Mouse (Mus musculus) common myeloid progenitor, adult 5-6 weeks (primary cell): ENCODE data around the gene Tbata. TPM values are rescaled to one million over a fixed set of nuclear protein-coding genes. Genes with fewer than 3 reads are reported as not detected.

Experiments used
- ATAC-seq: replicated peaks from 2 replicates; pipeline ENCODE4 v1.8.0; 2016; ENCODE audit warnings: low read depth, mild to moderate bottlenecking, moderate TSS enrichment, inconsistent platforms; ENCODE audit not compliant: poor library complexity, severe bottlenecking
- total RNA-seq: library from RNA; stranded (forward); fragments of 200-1000, 187-1606 nt; gene quantifications from 2 replicates; pipeline ENCODE4 v1.2.3, GENCODE M21; 2017

Gene Tbata
- total RNA-seq: not detected in 2 replicates

DNA sequence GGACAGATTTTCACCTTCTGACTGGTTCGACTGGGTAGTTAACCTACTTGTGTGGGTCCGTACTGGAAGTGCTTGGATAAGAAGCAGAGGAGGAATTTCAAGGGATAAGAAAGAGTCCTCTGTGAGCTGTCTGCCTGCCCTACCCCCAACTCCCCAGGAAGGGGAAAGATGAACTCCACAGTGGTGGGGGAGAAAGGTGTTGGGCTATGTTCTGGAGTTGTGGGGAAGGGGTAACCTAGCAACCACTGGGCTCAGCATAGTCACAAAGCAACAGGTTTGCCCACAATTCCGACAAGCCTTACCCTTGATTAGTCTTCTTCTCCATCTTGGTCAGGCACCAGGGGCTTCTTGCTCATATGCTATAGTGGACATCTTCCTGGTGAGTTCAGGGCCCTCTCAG lies at the start of gene Tbata:
Gene Tbata (plus strand): TSS at position 301 of the 400 bp plus-strand sequence.
- no peak for ATAC-seq

DNA sequence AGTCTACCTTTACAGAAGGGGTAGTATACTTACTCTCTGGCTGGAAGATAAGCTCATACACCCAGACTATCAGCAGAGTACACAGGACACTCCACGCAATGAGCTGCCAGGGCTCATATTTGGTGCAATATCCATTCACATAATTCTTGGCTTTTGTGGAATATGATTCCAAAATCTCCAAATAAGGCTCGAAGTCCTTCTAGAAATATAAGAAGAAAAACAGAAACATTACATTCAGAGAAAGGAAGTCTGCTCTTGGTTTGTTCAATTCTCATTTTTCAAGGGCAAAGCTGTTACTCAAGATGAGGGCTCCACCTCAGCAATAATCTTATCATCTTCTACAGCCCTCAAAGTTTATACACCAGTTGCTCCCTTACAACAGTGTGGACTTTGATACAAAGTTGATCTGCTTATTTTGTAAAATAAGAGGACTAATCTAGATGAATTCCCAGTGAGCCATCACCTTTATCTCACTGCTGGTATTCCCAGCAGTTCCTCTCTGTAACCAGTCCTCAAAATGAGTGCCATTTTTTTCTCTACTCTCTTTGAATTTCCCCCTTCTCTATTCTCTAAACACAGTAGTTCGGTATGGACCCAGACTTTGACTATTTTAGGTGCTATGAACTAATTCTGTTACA lies 48.4 kb upstream of the Tbata start:
- ATAC-seq: no peak

DNA sequence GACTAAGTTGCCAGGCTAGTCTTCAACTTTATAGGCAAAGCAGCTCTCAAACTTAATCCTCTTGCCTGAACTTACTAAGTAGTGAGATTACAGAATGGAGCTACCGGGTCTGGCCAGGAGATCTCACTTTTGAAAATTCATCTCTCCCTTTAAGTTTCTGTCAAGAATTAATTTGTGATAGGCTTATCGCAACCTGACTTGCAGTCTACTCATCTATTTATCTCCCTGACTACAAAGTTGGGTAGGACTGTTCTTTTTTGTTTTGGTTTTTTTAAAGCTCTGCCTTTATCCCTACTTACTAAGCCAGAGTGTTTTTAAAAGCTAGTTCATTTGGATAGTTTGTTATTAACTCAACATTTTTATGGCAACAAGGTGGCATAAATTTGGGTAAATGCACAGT lies 47.3 kb upstream of the Tbata start:
- no peak for ATAC-seq

DNA sequence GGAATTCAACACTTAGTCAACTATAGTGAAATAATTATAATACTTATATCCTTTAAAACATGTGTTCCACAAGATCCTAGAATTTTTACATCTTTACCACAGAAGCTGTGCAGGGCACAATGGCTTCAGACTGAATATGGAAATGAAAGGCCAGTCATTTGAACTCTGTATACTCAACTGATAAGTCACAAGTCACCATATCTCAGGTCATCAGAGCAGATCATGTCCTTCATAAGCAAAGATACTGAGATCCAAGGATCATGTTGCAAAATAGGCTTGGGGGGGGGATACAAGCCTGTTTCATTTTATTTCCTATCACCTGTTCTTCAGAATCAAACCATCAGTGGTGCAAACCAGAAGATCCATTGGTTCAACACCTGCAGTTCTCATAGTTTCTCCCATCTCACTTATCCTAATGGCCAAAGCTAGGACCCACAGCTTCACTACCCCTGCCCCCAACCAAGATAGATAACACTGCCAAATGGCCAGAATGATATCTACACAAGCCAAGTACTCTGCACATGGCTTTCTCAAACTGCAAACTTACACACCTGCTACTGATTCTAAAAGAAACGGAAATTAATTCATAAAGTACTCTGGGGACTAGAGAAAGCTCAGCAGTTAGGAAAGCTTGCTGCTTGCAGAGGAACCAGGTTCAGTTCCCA lies 42.9 kb upstream of the Tbata start:
- no peak for ATAC-seq

DNA sequence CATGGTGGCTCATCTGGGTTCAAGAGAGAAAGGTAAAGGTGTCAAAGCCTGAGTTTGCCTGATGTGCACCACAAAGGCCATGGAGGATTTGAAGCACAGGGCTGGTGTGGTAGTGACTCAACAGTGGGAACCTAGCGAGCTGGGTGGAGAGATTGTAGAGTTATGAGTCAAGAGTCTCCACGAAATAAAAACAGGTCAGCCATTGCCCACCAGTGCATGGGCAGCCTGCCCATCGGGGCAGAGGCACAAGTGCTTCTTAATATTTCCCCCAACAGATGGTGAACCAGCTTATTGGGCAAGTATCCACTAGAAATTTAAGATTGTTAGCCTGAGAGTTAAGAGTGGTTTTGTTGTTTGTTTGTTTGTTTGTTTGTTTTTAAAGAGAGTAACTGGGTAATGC lies 40.8 kb upstream of the Tbata start:
- no peak for ATAC-seq

DNA sequence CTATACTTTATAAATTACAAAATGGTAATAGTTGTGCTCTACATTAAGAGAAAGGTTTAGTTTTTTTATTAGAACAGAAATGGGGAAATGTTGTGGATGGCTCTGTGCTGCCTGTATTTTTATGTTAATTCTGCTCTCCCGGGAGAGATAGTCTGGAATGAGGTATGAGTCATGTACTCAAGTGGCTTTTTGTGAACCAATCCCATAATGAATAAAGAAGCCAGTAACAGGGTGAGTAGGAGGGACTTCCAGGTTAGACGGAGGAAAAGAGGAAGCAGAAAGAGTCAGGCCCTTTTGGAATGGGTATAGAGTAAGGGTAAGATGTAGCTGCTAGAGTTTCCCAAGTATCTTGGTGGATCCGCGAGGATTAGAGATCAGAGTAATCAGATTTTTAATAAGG lies 37.7 kb upstream of the Tbata start:
- no peak for ATAC-seq

DNA sequence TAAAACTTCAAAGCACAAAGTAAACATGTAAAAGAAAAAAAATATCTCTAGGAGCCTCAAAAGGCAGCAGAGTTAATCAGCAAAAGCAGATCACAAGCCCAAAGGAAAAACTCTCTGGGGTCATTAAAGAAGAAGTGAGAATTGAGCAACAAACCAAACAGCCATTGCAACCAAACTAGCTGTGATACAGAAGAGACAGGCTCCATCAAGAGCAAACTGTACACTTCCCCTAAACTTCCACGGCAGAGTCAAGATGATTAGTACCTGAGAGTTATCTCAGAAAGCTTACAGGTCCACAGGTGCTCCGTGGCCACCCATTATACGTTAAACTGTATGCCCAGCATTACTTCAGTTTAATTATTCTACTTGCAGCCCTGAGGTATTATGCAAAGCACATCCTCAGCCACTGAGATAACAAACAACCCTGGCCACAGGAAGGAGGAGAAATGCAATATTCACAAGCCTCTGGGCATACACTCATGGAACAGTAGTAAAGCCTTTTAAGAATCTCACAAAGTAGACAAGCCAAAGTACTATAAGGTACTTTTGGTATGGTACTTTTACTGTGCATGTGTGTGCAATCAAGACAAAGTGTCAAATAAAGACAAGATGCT lies 36.4 kb upstream of the Tbata start:
- peak; percentile 71 for ATAC-seq

DNA sequence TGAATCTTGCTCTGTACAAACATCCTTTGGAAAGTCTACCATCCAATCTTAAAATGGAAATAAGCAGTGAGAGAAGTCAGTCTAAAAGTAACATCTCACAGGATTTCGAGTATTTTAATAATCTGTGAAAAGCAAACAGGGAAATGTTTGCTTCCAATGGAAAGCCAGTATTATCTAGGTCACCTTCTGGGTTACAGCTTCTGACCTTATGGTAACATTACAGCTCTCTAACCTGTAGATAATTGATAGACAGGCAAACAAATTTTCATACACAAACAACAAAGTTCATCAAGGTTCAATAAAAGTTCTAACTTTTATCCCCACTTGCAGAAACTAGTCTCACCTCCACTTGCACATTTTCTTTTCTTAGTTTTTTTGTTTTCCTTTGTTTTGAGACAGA lies 34.2 kb upstream of the Tbata start:
- no peak for ATAC-seq

DNA sequence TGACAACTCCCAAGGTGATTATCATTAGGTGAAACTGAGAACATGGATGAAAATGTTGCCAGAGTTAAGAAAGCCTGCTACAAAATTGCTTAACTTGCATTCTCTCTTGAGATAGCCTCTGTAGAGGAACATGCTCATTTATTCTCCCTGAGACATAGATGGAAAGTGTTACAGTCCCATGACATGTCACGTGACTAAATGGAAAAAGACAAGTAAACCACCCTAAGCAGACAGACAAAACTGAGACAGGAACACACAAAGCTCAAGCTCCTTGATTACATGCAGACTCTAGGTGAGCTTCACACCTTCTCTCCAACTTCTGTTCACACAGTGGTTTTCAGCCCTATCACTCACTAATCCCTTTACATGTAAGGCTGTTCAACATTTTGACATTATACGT lies 28.4 kb upstream of the Tbata start:
- no peak for ATAC-seq

DNA sequence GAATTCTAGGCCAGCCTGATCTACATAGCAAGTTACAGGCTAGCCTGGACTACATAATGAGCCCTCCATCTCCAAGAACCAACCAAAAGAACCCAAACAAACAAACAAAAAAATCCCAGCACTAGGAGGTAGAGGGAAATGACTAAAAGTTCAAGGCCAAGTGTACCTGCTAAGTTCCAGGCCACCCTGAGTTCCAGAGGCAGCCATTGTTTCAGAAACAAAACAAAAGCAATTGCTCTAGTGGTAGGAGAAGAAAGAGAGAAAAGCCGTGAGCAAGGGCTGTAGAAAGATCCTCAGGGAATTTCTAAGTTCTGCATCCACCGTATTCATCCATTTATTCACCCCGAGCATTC lies 26.0 kb upstream of the Tbata start:
- no peak for ATAC-seq

DNA sequence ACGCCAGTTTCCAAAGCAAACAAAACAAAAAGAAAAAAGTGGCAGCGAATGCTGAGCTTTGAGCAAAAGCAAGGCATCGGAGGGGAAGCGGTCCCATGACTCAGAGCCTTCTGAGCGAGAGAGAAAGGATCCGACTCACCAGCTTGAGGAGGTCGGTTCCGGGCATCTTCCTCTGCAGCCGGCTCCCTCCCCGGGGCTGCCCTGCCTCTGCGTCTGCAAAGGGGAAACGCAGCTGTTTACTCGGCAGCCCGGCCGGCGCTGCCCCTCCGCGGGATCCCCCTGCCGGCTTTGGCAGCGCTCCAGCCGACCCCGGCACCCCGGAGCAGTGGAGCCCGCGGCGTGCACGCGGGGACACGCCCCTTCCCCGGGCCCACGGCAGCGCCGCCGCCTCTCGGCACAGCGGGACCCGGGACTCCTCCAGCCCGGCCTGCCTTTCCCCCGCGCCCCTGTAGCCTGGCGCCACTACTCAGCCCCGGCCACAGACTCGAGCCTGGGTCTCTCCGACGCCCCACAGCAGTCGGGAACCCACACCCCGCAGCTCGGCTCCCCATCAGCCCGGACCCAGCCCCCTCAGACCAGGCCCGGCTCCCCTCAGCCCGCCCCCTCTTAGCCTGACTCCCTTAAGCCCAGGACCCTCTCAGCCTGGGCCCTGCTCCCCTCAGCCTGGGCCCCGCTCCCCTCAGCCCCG lies 25.5 kb upstream of the Tbata start:
- peak; percentile 59 for ATAC-seq

DNA sequence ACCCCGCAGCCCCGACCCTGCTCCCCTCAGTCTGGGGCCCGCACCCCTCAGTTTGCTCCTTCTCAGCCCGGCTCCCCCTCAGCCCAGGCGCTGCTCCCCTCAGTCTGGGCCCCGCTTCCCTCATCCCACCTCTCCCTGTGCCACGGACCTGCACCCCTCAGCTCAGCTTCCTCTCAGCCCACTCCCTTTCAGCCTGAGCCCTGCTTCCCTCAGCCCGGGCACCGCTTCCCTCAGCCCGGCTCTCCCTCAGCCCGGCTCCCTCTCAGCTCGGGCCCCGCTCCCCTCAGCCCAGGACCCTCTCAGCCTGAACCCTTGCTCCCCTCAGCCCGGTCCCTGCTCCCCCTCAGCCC lies 25.0 kb upstream of the Tbata start:
- ATAC-seq: peak; percentile 19; the same call in 1 of the 2 replicates

DNA sequence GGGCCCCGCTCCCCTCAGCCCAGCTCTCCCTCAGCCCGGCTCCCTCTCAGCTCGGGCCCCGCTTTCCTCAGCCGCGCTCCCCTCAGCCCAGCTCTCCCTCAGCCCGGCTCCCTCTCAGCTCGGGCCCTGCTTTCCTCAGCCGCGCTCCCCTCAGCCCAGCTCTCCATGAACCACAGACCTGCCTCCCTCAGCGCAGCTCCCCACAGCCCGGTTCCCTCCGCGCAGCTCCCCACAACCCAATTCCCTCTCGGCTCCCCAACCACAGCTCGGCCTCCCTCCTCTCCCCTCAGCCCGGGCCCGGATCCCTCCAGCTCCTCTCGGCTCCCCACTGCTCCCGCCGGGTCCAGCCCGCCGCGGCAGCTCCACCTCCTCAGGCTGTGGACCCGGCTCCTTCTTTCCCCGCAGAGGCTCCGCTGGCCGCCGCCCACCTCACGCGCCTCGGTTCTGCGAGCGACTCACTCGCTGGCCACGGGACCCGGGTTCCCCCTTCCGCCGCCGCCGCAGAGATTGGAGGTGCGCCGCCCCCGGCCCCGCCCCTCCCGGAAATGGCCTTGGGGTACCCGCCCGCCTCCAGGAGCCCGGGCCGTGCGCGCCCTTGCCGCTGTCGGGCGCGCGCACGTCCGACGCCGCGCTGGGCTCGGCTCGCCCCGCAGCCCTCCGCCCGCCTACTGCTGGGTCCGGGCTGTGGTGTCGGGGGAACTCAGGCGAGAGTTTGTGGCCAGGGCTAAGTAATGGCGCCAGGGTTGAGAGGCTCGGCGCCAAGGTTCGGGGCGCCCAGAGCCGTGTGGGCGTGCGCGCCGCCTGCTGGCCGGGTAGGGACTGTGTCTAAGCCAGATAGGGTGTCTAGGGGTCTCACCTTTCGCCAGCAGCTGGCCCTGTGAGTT lies 24.4 kb upstream of the Tbata start, which contains the start of gene Sgpl1:
Gene Sgpl1 (minus strand): TSS at position 547 of the 884 bp plus-strand sequence.
- peak; percentile 72 for ATAC-seq

DNA sequence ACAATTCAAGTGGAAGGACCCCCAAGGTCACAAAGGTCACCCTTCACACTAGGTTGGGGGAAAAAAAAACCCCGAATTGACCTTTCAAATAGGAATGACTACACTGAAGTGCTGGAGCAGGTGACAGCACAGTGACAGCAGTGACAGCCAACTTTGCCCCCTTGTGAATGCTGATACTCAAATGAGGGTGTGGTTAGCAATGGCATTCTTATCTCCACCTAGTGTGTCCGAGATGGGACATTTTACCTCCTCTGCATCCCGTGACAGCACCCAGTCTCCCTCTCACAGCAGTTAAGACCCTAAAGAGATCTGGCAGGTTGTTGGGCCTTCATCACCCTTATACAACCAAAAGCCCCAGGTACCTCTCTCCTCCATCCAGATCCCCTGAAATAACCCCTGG lies 22.3 kb upstream of the Tbata start:
- ATAC-seq: no peak

DNA sequence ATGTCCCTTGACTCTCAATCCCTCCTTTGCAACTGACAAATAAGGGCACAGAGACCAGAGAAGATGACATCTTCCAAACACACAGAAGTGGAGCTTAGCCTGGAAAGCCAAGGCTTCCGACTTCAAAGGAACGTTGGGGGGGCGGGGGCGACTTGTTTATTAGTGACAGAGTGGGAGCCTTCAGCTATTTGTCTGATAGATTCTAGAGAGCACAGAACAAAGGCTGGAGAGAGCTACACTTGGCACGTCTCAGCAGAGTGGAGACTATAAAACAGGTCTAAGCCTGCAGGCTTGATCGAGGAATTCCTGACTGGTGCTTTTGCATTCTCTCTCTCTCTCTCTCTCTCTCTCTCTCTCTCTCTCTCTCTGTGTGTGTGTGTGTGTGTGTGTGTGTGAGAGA lies 21.1 kb upstream of the Tbata start:
- no peak for ATAC-seq

DNA sequence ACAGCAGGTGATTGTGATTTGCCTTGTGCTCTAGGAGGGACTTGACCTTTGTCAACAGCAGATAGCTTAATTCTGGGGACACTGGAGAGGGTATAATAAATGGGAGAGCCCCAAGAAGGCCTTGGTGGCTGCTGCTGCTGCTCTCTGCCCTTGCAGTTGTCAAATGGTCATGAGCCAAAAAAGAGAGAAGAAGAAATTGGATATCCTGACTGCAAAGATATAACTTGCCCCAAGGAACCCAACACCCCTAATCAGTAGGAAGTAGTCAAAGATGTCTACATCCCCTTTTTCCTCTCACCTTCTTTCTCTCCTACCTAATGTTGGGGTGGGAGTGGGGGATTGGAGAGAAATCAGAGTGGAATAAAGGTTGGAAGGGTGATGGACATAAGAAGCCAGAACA lies 19.6 kb upstream of the Tbata start:
- no peak for ATAC-seq

DNA sequence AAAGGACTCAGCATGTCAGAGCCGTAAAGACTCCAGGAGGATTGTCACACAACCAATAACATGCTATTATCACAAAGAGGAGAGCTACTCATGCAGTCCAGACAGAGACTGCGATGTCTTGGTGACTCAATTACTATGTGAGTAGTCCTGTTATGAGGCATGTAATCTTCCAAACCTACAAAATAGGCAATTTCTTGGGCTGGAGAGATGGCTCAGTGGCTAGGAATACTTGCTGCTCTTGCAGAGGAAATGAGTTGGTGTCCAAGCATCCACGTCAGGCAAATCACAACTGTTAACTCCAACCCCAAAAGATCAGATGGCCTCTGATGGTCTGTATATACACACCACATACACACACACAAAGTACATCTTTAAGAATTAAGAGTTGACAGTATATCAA lies 16.1 kb upstream of the Tbata start:
- ATAC-seq: no peak

DNA sequence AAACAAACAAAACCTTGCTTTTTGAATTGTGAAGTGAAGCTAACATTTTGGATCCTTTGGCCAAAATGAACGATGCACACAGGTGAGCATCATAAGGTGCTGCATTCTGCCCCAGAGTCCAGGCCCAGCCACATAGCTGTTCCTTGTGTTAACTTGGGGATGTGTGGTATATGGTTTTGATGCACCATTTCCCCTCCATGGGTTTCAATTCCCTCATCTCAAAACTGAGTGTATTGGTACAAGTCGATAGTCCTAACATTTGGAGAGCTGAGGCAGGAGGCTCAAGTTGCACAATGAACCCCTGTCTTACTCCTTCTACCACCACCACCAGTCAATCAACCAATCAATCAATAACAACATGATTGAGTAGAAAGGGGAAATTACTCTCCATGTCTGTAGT lies 15.3 kb upstream of the Tbata start:
- ATAC-seq: peak; percentile 71

DNA sequence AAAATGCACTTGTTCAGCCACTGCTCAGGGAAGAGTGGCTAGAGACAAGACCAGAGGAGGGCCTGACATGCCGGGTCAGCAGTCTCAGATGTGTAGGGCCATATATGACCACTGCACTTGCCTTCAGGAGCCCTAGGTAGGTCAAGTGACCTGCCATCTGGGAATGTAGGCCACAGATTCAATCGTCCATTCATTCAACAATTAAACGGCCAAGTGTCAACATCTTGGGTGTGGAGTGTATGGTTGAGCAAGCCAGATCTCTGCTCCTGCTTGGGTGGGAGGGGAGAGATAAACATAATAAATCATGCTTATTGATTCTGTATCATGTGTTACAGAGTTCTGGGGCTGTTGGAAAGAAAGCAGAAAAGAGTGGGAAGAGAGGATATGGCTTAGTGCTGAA lies 13.2 kb upstream of the Tbata start:
- no peak for ATAC-seq

DNA sequence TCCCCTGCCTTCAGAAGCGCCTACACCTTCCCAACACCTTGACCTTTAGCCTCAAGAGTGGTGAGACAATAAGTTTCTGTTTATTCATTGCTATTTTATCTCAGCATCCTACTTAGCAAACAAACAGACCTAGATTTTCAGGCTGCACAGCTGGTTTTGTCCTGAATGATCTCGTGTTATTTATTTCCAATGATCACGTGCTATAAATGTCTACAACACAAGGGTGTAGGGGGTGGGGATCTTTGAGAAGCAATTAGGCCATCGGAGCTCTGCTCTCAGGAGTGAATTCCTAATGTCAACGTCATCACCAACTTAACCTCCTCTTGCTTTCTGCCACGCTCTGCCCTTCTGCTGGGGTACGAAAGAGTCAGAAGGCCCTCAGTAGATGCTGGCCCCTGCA lies 11.7 kb upstream of the Tbata start:
- no peak for ATAC-seq
